Mouse (Mus musculus) brown adipose tissue, adult 24 weeks (tissue): ENCODE measurements at regions not wholly inside any gene's neighbourhood (a gene's known extent, or its start where the extent isn't known, plus 50 kb on each side); places are given as distances from the start of the nearest gene placed in this dataset.

Source experiments
- H3K27ac ChIP-seq: fragments of 200-500 bp; replicated peaks from 2 replicates; pipeline ENCODE4 v1.5.1; 2012; ENCODE audit warnings: low read depth, mild to moderate bottlenecking, low read length
- H3K4me1 ChIP-seq: fragments of 200-500 bp; 2 replicates; pipeline ENCODE4 v1.6.1; 2012; ENCODE audit warnings: low read length, mixed read lengths; ENCODE audit not compliant: control insufficient read depth, insufficient read depth, insufficient read length
- H3K4me3 ChIP-seq: fragments of 200-500 bp; 2 replicates; pipeline ENCODE4 v1.5.1; 2012; ENCODE audit warnings: low read depth, mild to moderate bottlenecking, low read length, moderate library complexity; ENCODE audit not compliant: insufficient read depth

- Histone ChIP-seq H3K27ac (no peak overlapping the region), H3K4me3 (no peak overlapping the region), H3K4me1 (no peaks in the 10 kb centered on the region)
Measured at GRCm38 (mm10) chr15:63036241-63036640, 808.7 kb downstream of the Gsdmc2 start.

GRCm38 (mm10) chr15:63020826-63021225 is 824.2 kb downstream of the Gsdmc2 start:
- H3K27ac ChIP-seq = no peak overlapping the region
- no peak overlapping the region for H3K4me3 ChIP-seq
- H3K4me1 ChIP-seq = no peaks in the 10 kb centered on the region

- Histone ChIP-seq H3K27ac (no peak overlapping the region), H3K4me3 (no peak overlapping the region), H3K4me1 (no peaks in the 10 kb centered on the region)
Measured at GRCm38 (mm10) chr15:63017966-63018365, 827.0 kb downstream of the Gsdmc2 start.

- Histone ChIP-seq H3K27ac (no peak overlapping the region), H3K4me3 (no peak overlapping the region), H3K4me1 (no peaks in the 10 kb centered on the region)
Measured at GRCm38 (mm10) chr15:63006471-63007228, 838.3 kb downstream of the Gsdmc2 start.

- Histone ChIP-seq H3K27ac (no peak overlapping the region), H3K4me1 (no peaks in the 10 kb centered on the region), H3K4me3 (no peak overlapping the region)
Measured at GRCm38 (mm10) chr15:62994691-62995090, 850.3 kb downstream of the Gsdmc2 start.

- H3K27ac ChIP-seq = no peak overlapping the region
- no peaks in the 10 kb centered on the region for H3K4me1 ChIP-seq
- H3K4me3 ChIP-seq = no peak overlapping the region
Measured at GRCm38 (mm10) chr15:62986871-62987270, 858.1 kb downstream of the Gsdmc2 start.

GRCm38 (mm10) chr15:62986147-62986546 is 858.8 kb downstream of the Gsdmc2 start:
- Histone ChIP-seq H3K27ac (no peak overlapping the region), H3K4me3 (no peak overlapping the region), H3K4me1 (no peaks in the 10 kb centered on the region)

GRCm38 (mm10) chr15:62970566-62970965 is 874.4 kb downstream of the Gsdmc2 start:
- H3K4me3 ChIP-seq = no peak overlapping the region
- no peaks in the 10 kb centered on the region for H3K4me1 ChIP-seq
- H3K27ac ChIP-seq = no peak overlapping the region

GRCm38 (mm10) chr15:62962681-62963080 is 882.3 kb downstream of the Gsdmc2 start:
- Histone ChIP-seq H3K4me3 (no peak overlapping the region), H3K4me1 (no peaks in the 10 kb centered on the region), H3K27ac (no peak overlapping the region)

GRCm38 (mm10) chr15:62960623-62961022 is 884.4 kb downstream of the Gsdmc2 start:
- H3K27ac ChIP-seq = no peak overlapping the region
- H3K4me3 ChIP-seq = no peak overlapping the region
- no peaks in the 10 kb centered on the region for H3K4me1 ChIP-seq

GRCm38 (mm10) chr15:62958506-62959330 is 886.3 kb downstream of the Gsdmc2 start:
- Histone ChIP-seq H3K4me3 (no peak overlapping the region), H3K4me1 (no peaks in the 10 kb centered on the region), H3K27ac (no peak overlapping the region)

GRCm38 (mm10) chr15:62954889-62955288 is 890.1 kb downstream of the Gsdmc2 start:
- no peak overlapping the region for H3K4me3 ChIP-seq
- no peaks in the 10 kb centered on the region for H3K4me1 ChIP-seq
- H3K27ac ChIP-seq = no peak overlapping the region

- no peak overlapping the region for H3K4me3 ChIP-seq
- H3K27ac ChIP-seq = no peak overlapping the region
- no peaks in the 10 kb centered on the region for H3K4me1 ChIP-seq
Measured at GRCm38 (mm10) chr15:62954322-62954820, 890.6 kb downstream of the Gsdmc2 start.

GRCm38 (mm10) chr15:62953215-62953941 is 891.6 kb downstream of the Gsdmc2 start:
- H3K27ac ChIP-seq = no peak overlapping the region
- no peak overlapping the region for H3K4me3 ChIP-seq
- no peaks in the 10 kb centered on the region for H3K4me1 ChIP-seq
